Mouse (Mus musculus): ENCODE measurements around the gene Nmrk1.
A peak's percentile ranks its signal among the peaks of the same experiment; 100 is the strongest.

Gene Nmrk1

GRCm38 (mm10) chr19:18619060-18619459 is 12.7 kb upstream of the Nmrk1 start:
- DNase-seq = no peak

DNA sequence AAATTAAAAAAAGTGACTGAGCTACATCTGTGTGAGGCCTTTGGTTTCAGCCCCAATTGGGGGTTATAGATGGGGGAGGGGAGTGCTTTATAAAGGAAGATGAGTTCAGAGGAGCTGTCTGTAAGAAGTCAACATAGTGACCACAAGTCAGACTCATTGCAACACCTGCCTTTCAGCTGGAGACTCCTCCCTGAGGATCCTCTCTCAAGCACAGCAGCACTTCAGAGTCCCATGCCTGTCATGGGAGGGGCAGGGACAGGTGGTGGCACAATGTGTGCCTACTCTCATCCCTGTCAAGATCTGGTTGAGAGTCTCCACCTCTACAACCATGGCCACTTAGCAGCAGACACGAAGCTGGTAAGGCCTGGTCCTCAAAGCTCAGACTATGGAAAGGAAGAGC is 12.1 kb upstream of the Nmrk1 start:
- DNase-seq = no peak

DNA sequence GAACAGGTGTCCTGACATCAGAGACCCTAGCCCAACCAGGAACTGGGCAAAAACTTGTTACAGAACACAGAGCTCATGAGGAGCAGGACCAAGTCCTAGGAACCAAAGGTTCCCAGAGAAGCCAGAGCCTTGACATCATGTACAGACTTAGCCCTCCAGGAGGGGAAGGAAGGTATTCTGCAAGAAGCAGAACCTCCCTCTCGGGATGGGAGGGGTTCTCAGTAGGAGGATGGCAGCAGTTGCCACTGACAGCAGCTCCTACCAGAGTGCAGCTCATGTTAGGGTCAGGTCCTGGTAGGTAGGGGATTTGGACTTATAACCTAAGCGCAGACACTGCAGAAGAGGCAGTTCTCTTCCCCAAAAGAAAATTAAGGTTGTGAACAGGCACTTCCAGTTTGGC is 7.9 kb upstream of the Nmrk1 start:
- DNase-seq = no peak

DNA sequence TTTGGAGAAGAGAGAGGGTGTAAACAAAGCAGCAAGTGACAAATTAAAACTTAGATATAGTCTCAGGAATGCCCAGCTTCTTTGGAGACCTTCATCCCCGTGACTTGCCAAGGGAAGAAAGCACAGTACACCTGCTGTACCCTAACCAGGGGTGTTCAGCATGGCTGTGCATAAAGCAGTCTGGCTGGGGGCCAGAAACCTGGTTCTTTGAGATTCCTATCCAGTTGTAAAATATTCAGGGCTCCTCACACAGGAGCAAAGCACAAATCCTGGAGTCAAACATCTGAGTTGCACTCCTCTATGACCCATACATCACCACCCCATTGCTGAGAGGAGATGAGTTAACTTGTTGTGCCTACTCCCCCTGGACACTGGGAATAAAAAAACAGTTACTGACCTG is 2.2 kb upstream of the Nmrk1 start:
- peak; percentile 89 for DNase-seq

DNA sequence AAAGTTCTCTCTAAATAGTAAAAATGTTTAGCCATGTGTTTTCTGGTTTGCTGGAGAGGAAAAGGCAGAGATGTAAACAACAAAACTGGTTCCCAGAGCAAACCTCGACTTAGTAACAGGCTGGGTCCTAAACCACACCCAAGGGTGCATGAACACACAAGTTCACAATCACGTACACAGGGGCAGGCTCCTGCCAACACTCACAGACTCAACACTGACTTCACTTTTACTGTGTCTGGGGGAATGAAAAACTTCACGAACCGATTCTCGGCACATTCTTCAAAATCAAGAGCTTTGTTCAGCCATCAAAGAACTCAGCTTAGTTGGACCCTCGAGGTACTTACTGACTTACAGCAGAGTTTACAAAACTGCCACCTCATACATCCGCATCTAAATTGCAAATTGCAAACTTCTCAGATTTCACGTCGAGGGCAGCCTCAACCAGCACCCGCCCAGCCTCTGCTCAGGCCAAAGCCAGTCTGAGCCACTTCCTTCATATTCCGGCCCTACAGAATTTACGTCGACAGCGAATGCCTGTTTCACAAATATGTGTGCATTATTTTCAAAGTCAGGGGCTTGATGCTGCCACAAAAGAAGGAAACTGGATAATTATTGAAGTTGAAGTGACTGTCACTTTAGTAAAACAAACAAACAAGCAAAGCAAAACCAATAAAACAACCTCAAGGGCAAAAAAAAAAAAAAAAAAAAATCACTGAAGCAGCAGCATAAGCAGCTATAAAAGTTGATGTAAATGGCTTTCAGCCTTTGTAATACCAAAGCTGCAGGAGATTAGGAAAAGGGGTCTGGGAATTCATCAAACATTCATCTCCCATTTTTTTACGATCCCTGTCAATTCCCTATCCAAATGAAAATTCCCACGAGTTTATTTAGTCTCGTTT is 1.3 kb upstream of the Nmrk1 start:
- peak; percentile 73 for DNase-seq

DNA sequence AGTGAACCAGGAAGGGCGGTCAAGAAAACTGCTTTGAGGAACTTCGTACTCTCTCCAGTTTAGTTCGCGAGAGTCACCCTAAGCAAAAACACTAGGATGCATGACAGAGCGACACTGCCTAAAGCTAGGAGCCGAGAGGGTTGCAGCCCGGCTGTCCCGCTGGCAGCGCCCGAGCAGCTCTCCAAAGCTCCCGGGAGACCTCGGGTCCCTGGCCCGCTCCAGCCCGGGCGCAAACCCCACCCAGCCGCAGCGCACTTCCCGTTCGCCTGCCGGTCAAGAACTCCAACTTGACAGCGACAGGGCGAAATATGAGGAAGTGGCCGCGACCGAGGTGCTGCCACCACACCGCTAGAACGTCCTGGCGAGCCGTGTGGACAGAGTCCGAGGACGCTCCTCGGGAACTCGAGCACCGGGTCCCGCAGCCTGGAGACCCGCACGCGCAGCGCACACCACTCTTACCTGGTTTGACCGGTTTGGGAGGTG is 548 bp upstream of the Nmrk1 start:
- DNase-seq = peak; percentile 56

DNA sequence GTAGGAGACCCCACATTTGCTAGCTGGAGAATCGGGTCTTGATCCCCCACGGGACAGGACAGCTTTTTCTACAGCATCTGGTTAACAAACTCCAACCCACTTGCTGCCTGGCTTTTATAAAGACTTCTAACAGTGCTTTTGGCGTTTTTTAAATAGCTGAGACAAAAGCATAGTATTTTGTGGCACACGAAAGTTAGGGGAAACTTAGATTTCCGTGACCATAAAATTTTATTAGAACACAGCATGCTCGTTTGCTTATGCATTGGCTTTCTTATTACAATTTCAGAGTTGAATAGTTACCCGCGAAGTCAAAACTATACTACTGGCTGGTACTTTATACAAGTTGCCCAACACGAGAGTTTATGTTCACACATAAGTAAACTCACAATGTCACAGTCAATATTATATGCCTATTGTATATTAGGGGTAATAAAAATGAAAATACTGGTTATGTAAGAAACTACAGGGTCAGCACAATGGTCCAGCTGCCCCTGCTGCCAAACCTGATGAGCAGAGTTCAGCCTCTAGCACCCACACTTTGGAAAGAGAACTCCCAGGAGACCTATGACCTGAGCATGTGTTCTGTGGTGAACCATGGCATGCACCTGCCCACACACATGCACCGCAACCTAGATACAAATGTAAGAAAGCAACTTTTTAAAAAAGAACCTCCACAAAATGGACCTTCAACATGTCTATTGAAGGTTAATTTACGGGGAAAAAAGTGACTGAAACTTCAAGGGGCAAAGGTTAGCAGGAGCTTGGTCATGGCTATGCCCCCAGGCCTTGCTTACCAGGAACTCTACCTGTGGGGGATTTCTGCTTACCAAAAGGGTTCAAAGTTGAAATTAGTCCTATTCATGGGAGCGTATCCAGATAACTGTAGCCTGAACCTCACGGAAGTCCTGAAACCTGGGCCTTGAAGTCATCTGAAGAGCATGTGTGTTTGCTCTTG is 758 bp downstream of the Nmrk1 start:
- DNase-seq = peak; percentile 72

- no peak for DNase-seq
Measured at GRCm38 (mm10) chr19:18637954-18638353, 6.2 kb downstream of the Nmrk1 start.

DNA sequence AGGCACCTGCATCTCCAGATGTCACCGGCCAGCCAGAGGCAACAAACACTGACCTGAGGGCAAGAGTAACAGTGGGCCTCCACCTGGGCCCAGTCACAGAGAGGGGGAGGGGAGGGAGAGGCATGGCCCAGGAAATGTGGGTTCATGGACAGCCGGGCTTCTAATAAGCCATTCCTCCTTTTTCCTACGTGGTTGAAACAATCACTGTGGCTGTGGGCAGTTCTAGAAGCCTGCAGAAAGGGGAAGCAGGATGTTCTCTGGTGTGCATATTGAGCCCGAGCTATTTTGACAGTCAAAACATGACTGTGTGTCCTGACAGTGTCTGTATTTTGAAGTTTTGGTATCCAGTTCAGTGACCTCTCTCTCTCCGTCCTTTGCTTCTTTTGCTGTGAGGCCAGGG is 7.2 kb downstream of the Nmrk1 start:
- DNase-seq = no peak

GRCm38 (mm10) chr19:18639552-18639951 is 7.8 kb downstream of the Nmrk1 start:
- no peak for DNase-seq

- DNase-seq = no peak
Measured at GRCm38 (mm10) chr19:18641001-18641400, 9.3 kb downstream of the Nmrk1 start.

DNA sequence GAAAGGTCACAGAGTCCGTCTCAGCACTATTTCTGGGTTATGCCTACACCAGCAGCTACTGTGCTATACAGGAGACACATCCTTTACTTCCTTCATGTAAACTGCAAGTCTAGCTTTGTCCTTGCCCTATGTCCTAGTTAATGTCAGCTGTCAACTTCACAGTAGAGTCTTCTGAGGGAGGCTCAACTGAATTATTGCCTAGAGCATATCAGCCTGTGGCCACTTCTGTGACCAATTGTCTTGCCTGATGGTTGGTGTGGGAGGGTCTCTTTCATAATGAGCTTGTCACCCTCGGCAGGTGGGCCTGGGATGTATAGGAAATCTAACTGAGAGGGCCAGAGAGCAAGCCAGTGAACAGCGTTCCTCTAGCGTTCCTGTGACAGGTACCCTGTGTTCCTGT is 11.7 kb downstream of the Nmrk1 start:
- no peak for DNase-seq

GRCm38 (mm10) chr19:18644084-18644483 is 12.3 kb downstream of the Nmrk1 start:
- no peak for DNase-seq

DNA sequence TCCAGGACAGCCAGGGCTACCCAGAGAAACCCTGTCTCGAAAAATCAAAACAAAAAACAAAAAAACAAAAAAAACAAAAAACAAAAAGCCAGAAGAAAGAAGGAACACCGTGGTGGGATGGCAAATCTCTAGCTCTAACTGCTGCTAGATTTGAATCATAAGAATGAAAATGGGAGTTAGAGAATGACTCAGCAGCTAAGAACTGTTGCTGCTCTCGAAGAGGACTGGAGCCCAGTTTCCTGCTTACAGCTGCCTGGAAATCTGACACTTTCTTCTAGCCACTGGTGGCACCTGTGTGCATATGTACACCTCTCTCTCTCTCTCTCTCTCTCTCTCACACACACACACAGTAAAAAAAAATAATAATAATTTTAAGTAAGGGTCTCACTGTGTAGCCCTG is 14.6 kb downstream of the Nmrk1 start:
- DNase-seq = no peak

DNA sequence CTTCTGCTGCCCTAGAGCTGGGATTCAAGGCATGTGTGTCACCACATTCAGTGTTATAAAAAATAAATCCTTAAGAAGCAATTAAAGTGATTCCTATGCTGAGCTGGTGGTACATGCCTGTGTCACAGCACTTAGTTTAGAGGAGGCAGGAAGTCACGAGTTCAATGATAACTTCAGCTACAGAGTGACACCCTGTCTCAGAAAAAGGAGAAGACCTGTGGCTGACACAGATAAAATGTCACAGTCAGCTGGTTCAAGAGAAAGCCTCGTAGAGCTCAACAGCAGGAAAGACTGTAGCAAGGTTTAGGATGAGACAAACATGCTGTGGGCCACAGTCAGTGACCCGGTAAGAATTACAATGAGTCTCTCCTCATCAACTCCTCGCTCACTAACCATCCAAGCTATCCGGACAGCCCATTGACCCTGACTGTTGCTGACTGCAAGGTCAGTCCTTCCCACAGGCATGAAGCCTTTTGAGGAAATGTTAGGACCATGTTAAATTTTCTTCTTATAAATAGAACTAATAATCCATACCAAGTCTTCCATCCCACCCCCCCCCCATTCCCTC is 15.2 kb downstream of the Nmrk1 start:
- no peak for DNase-seq

DNA sequence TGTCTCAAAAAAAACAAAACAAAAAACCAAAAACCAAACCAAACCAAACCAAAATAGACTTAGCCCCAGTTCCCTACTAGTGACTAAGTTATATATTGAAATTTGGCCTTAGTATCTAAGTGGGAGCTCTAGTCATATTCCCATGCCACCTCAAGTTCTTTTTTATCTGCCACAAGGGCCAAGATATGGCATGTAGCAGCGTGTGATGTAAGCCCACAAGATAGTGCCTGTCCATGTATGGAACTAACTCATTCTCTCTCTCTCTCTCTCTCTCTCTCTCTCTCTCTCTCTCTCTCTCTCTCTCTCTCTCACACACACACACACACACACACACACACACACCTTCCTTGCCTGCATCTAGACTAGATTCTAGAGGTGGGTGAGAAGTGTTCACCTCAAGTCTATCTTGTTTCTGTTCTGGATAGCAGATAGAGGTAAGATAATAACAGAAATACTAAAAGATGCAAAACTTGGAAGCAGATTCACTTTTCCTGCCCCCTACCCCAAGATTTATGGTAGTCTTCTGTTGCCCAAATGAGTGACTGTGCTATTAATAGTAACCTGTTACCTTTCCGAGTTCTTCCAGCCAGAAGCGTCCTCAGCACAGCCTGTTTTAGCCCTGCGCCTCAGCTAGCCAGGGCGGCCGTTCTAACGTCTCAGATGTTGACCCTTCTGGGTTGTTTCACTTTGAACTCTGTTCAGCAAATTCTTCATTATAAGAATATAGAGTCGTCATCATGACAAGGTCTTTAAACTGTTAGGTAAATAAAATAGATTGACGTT is 16.2 kb downstream of the Nmrk1 start:
- no peak for DNase-seq

DNA sequence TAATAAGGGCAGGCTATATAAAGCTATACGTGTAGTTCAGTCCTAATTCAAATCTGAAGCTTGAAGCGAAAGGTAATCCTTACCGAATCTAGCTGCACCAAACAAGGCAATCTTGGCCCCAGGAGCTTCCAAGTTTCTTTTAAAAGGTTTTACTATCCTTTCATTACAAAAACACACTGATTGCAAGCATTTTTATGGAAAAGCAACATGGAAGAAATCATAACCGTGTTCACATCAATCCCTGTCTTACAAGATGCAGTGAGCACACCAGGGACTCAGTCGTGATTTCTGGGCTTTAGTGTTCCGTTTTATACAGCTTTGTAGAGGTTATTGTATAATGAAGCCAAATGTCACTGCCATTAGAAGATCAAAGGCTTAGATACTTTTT is 16.8 kb downstream of the Nmrk1 start:
- no peak for DNase-seq

DNA sequence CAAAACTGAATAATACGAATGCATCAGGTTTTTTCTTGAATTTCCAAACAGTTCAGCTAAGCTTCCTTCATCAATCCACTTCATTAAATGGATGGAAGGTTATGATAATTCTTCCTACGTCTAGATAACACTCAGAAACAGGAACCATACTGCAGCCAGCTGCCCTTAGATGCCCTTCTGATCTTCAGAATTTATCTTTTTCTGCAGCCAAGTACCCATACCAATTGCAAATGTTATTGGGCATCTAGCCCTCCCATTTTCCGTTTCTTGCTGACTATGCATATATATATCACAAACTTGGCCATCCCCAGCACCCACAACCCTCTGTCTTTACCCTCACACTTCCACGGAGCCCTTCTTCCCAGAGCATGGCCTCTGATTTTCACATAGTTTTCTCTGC is 18.2 kb downstream of the Nmrk1 start:
- DNase-seq = no peak

- DNase-seq = no peak
Measured at GRCm38 (mm10) chr19:18650473-18650872, 18.7 kb downstream of the Nmrk1 start.

DNA sequence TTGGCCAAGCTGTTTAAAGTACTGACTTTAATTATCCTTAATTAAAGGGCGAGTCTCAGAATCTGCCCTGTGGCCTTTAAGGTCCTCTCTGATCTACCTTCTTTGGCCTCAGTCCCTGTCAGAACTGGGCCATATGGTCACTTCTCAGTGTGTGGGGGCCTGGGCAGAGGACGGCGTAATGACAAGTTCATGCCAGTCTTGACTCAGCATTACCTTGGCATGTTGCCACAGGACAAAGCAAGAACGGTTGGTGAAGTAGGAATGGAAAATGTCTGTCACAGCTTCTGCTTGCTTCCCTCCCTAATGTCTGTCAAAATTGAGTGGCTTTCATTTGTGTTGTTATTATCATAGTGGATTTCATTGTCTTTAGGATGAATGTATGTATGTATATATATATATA is 20.8 kb downstream of the Nmrk1 start:
- DNase-seq = no peak

DNA sequence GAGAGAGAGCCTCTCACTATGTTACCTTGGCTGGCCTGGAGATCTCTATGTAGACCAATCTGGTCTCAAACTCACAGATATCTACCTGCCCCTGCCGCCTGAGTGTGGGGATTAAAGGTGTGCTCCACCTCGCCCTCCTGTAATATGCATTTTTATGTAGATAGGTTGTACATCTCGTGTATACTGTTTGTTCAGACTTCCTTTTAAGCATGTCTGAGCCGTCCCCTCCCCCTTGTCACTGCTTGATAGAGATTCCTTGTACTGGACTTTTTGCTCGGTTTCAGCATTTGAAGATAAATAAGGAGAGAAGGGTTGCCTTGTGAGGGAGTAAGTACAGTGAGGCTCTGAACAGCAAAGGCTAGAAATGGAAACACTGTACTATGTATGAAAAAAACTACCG is 21.3 kb downstream of the Nmrk1 start:
- no peak for DNase-seq

DNA sequence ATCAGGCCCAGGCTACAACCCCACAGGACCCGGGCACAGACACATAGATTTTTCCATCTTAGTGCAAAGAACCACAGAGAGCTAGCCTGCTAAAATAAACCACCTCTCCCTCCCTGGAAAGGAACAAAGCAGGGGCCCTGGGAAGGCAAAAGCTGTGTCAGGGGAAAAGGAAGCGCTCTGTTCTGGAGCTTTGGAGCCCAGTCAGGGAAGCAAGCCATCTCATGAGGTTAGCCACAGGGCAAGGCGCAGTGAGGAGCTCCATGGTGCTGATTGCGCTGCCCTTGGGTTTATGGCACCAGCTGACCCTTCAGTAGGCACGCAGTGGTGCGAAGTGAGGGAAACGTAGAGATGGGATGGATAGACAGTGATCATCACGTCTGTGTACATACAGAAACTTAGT is 22.6 kb downstream of the Nmrk1 start:
- no peak for DNase-seq

DNA sequence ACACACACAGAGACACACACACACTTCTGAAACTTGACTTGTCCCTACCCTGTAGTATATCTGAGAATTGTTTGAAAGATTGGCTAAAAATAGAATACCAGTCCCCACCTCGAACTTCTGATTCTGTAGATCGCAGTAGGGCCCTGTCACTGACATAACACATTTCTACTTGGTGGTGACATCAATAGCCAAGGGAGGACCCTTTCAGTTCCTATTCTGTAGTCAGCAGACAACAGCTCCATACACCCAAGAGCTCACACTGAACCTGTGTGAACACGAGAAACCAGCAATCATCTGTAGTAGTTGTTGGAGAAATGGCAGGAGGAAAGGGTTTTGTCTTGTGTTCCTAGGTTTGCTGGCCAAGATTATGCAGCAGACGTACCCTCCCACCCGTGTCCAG is 23.2 kb downstream of the Nmrk1 start:
- no peak for DNase-seq
